Mouse (Mus musculus) ES-Bruce4 (cell line): Measurements from ENCODE around the gene Nhp2.

Experiments used
- CTCF ChIP-seq: IDR thresholded peaks from one replicate; pipeline ENCODE4 v1.8.1; 2011; ENCODE audit warnings: low read depth, low read length
- EP300 ChIP-seq: IDR thresholded peaks from 2 replicates; pipeline ENCODE4 v1.6.1; 2011; ENCODE audit warnings: low read depth, low read length; ENCODE audit not compliant: insufficient read depth
- POLR2A ChIP-seq: IDR thresholded peaks from one replicate; pipeline ENCODE4 v1.8.1; 2011; ENCODE audit warnings: low read length; ENCODE audit not compliant: insufficient read depth

DNA sequence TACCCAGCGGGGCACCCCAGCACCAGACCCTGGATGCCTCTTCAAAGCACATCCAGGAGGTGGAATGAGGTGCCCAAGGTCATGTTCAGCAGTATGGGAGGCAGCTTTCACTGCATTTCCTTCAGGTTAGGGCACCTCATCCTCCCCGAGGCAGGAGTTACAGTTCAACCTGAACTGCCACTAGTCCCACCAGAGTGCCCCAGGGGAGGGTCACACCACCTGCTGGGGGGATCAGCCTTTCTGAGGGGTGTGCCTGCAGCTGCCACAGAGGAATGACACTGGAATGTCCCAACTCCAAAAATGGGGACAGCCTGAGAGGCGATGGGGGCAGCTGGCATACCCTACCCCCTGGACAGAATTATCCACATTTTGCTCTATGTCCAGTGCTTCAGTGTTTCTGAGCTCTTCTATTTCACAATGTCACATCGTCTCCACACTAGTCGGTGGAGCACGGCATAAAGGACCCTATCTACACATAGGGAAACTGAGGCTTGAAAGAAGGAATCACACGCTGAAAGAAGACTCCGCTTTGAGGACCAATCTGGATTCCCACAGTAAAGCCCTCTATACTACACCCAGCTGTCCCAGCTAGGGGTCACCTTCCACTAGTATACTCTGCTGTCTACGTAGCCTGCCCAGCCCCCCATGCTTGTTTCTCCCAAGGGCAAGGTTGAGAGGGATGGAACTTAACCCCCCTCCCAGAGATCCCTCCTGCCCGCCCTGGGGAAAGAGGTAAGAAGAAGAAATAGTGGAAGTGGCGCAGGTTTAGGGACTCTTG lies 29.8 kb downstream of the Nhp2 start:
- no peak for TF ChIP-seq CTCF
- TF ChIP-seq EP300, result peak; percentile 94
- TF ChIP-seq POLR2A, result no peak
